Mouse (Mus musculus): Measurements from ENCODE around the gene Tmem211.

GRCm38 (mm10) chr5:113212156-113212835, 14.4 kb upstream of the Tmem211 start:
- no peak for TF ChIP-seq CTCF (IDR thresholded peaks at IDR 0.05; ENCODE audit: control insufficient read depth, insufficient read depth, insufficient read length)
- no peak for TF ChIP-seq MYOG (IDR thresholded peaks at IDR 0.05; ENCODE audit: control insufficient read depth, extremely low read depth, insufficient read length)
- no peak for TF ChIP-seq CEBPB (IDR thresholded peaks at IDR 0.05; ENCODE audit: low read depth)
- TF ChIP-seq FOSL1 (IDR thresholded peaks at IDR 0.05; ENCODE audit: insufficient read depth, low read length, poor library complexity, severe bottlenecking), result no peak

Data from C2C12 (cell line).